Mouse (Mus musculus) limb, embryonic 14.5 days (tissue): Measurements from ENCODE around the gene Ano10. TPM values are rescaled to one million over a fixed set of nuclear protein-coding genes. Genes with fewer than 3 reads are reported as not detected.
"Not testable (repeated sequence)": the region's sequence is repeated elsewhere in the genome, so short reads cannot be mapped to it uniquely, and the experiment has no call there.

Experiments used
- ATAC-seq: fragments of 200-750 bp; cut with Nextera tagmentation; 2 replicates; pipeline ENCODE4 v1.8.0; 2017; ENCODE audit warnings: low read depth, moderate number of reproducible peaks, moderate TSS enrichment; ENCODE audit not compliant: low FRiP score
- DNase-seq: peaks from one replicate; pipeline ENCODE4 v3.0.0-alpha.2; 2015; ENCODE audit warnings: low spot score
- H3K27ac ChIP-seq: fragments of 300-500 bp; sonication (generic); replicated peaks from 2 replicates; pipeline ENCODE4 v1.5.1; 2014; ENCODE audit warnings: low read depth, mild to moderate bottlenecking, low read length, moderate library complexity, mixed read lengths
- H3K27me3 ChIP-seq: fragments of 300-500 bp; sonication (generic); 2 replicates; pipeline ENCODE4 v1.6.1; 2014; ENCODE audit warnings: low read length, mixed read lengths; ENCODE audit not compliant: control insufficient read depth, insufficient read depth
- H3K36me3 ChIP-seq: fragments of 300-500 bp; sonication (generic); 2 replicates; pipeline ENCODE4 v1.6.1; 2014; ENCODE audit warnings: mild to moderate bottlenecking, low read length, moderate library complexity, mixed read lengths; ENCODE audit not compliant: control insufficient read depth, insufficient read depth
- H3K4me1 ChIP-seq: fragments of 300-500 bp; sonication (generic); 2 replicates; pipeline ENCODE4 v1.6.1; 2014; ENCODE audit warnings: antibody characterized with exemption, low read length, mixed read lengths; ENCODE audit not compliant: control insufficient read depth, insufficient read depth
- H3K4me2 ChIP-seq: fragments of 300-500 bp; sonication (generic); replicated peaks from 2 replicates; pipeline ENCODE4 v1.6.1; 2014; ENCODE audit warnings: low read depth, mild to moderate bottlenecking, low read length, moderate library complexity; ENCODE audit not compliant: severe bottlenecking
- H3K4me3 ChIP-seq: fragments of 300-500 bp; sonication (generic); replicated peaks from 2 replicates; pipeline ENCODE4 v1.5.1; 2014; ENCODE audit warnings: low read length
- H3K9ac ChIP-seq: fragments of 300-500 bp; sonication (generic); 2 replicates; pipeline ENCODE4 v1.6.1; 2014; ENCODE audit warnings: mild to moderate bottlenecking, low read depth, low read length, moderate library complexity; ENCODE audit not compliant: severe bottlenecking
- H3K9me3 ChIP-seq: fragments of 300-500 bp; sonication (generic); 2 replicates; pipeline ENCODE4 v1.6.1; 2016; ENCODE audit warnings: low read length; ENCODE audit not compliant: control insufficient read depth
- POLR2A ChIP-seq: fragments of 200-500 bp; IDR thresholded peaks from 2 replicates; pipeline ENCODE4 v1.8.0; 2012; ENCODE audit warnings: inconsistent platforms, mild to moderate bottlenecking, moderate library complexity, borderline replicate concordance; ENCODE audit not compliant: insufficient read depth, insufficient read length; ENCODE audit errors: extremely low read depth
- WGBS: fragments of 180-500 bp; shearing (Covaris S2); extraction: QIAGEN DNeasy Blood & Tissue Kit; methylation state at CpG from one replicate; pipeline ENCODE4 v1.1.7; 2014; 5-methylcytosine and 5-hydroxymethylcytosine counted together
- polyA plus RNA-seq, 2 experiments: library from polyadenylated mRNA; depleted of rRNA in 1 of 2; stranded (reverse) in 1 of 2; unstranded in 1 of 2; fragments of >200 nt; fragmentation: Nextera tagmentation in 1 of 2; extraction: Ambion mirVana in 1 of 2; gene quantifications; 2 replicates each; pipeline versions ENCODE4 v1.2.1 to v1.2.3; 2012 to 2014

Ano10 gene
- polyA plus RNA-seq, 2 experiments, result 34.4 to 49.4 TPM

DNA sequence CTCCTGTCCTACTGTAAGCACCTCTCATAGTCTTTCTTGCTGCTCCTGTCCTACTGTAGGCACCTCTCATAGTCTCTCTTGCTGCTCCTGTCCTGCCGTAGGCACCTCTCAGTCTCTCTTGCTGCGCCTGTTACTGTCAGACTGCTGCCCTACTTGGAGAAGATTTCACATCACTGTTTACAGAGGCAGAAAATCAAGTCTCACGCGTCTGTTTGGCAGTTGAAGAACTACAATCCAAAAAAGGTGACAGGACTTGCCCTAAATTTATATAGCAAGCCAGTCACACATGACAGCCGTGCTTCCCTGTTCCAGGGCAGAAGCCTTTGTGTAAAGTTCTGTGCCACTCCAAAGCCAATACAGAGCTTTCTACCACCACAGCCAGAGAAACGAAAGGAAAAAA lies 20.2 kb upstream of the Ano10 start:
- no peaks in the 10 kb centered on the region for H3K9me3 ChIP-seq
- no peak overlapping the region for H3K4me2 ChIP-seq
- no peak overlapping the region for H3K27ac ChIP-seq
- TF ChIP-seq POLR2A, result no peak
- no peaks in the 10 kb centered on the region for H3K36me3 ChIP-seq
- DNase-seq (no peak), ATAC-seq (no peak)
- H3K27me3 ChIP-seq, result no peaks in the 10 kb centered on the region
- WGBS, result 84% methylated on average over 6 of the region's 6 CpGs
- H3K9ac ChIP-seq, result no peak overlapping the region
- peaks cover 5% of the 10 kb centered on the region for H3K4me1 ChIP-seq
- H3K4me3 ChIP-seq, result no peak overlapping the region

DNA sequence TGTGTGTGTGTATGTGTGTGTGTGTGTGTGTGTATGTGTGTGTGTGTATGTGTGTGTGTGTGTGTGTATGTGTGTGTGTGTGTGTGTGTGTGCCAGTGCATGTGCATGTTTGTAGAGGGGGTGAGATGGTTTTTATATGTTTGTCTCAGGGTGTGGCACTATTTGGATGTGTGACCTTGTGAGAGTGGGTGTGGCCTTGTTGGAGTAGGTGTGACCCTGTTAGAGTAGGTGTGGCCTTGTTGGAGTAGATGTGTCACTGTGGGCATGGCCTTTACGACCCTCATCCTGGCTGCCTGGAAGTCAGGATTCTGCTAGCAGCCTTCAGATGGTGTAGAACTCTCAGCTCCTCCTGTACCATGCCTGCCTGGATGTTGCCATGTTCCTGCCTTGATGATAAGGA lies 18.9 kb upstream of the Ano10 start:
- H3K36me3 ChIP-seq, H3K4me2 ChIP-seq, H3K9ac ChIP-seq, H3K4me3 ChIP-seq, DNase-seq, H3K27me3 ChIP-seq, H3K9me3 ChIP-seq, H3K27ac ChIP-seq, ATAC-seq, H3K4me1 ChIP-seq: not testable (repeated sequence)
- WGBS, result 50% methylated on average over 1 of the region's 1 CpGs

- no peak for TF ChIP-seq POLR2A
Observed at GRCm38 (mm10) chr9:122312296-122312990, 18.2 kb upstream of the Ano10 start.

DNA sequence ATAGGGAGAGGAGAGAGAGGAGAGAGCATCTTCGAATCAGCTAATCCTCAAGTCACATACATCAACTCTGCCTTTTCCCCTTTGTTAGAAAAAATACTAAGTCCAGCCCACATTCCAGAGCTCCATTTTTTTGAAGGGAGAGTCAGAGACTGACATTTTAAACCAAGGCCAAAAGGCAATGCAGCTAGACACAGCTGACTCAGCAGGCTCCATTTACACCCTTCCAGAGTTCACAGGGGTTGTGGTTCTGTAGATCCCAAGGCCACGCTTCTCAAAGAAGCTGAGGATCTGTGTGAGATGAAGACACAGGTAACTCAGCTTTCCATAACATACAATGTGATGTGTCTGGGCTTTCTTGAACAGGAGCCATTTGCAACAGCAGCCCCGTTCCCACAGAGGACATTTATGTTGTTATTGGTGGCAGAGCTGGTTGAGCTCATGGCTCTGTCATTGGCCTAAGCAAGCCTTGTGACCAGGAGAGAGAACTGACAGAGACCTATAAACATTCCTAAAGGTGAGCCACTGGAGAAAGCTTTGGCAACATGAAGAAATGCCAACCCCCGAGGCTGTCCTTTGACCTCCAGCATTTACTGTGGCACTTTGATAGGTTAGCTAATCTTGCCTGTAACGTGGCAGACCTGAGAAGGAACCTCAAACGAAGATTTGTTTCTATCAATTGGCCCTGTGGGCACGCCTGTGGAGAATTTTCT lies 17.0 kb upstream of the Ano10 start:
- Histone ChIP-seq H3K27me3 (no peaks in the 10 kb centered on the region), H3K4me3 (peak overlapping the region; percentile 43), H3K27ac (peak overlapping the region; percentile 75), H3K36me3 (no peaks in the 10 kb centered on the region), H3K9me3 (no peaks in the 10 kb centered on the region), H3K4me1 (peaks cover 5% of the 10 kb centered on the region), H3K4me2 (peak overlapping the region; percentile 56), H3K9ac (peak overlapping the region; percentile 56)
- 59% methylated on average over 7 of the region's 7 CpGs for WGBS
- ATAC-seq (no peak; the same call in 1 of the 2 replicates), DNase-seq (no peak)
- TF ChIP-seq POLR2A, result no peak

More at GRCm38 (mm10) chr9:122312296-122312990, 18.2 kb upstream of the Ano10 start:
- WGBS, result 75% methylated on average over 7 of the region's 7 CpGs
- Histone ChIP-seq H3K9ac (no peak overlapping the region), H3K4me2 (no peak overlapping the region), H3K4me1 (peaks cover 5% of the 10 kb centered on the region), H3K27ac (no peak overlapping the region), H3K4me3 (no peak overlapping the region), H3K9me3 (no peaks in the 10 kb centered on the region), H3K27me3 (no peaks in the 10 kb centered on the region), H3K36me3 (no peaks in the 10 kb centered on the region)
- no peak for ATAC-seq
- DNase-seq, result no peak

- Histone ChIP-seq H3K9me3 (no peaks in the 10 kb centered on the region), H3K4me2 (peak overlapping the region; percentile 56), H3K4me1 (peaks cover 5% of the 10 kb centered on the region), H3K27me3 (no peaks in the 10 kb centered on the region), H3K27ac (peak overlapping the region; percentile 75), H3K4me3 (peak overlapping the region; percentile 43), H3K9ac (peak overlapping the region; percentile 56), H3K36me3 (no peaks in the 10 kb centered on the region)
- ATAC-seq, result peak; percentile 91
- peak; percentile 87 for DNase-seq
- peak; percentile 36; the same call in 1 of the 2 replicates for TF ChIP-seq POLR2A
- 1% methylated on average over 19 of the region's 19 CpGs for WGBS
Observed at GRCm38 (mm10) chr9:122310613-122311049, 16.4 kb upstream of the Ano10 start.
